Mouse (Mus musculus): ENCODE measurements at regions not wholly inside any gene's neighbourhood (a gene's known extent, or its start where the extent isn't known, plus 50 kb on each side); places are given as distances from the start of the nearest gene placed in this dataset.
"Not testable (repeated sequence)": the region's sequence is repeated elsewhere in the genome, so short reads cannot be mapped to it uniquely, and the experiment has no call there.

GRCm38 (mm10) chr1:107677404-107677803 lies 87.6 kb downstream of the Serpinb8 start:
- no peak for DNase-seq (ENCODE audit: low read depth, low spot score)

- DNase-seq (ENCODE audit: low read depth, low spot score) = no peak
Measured at GRCm38 (mm10) chr1:107696858-107697257, 107.1 kb downstream of the Serpinb8 start.

GRCm38 (mm10) chr1:107706108-107706548 lies 116.3 kb downstream of the Serpinb8 start:
- DNase-seq (ENCODE audit: low read depth, low spot score) = no peak

GRCm38 (mm10) chr1:107708601-107709000 lies 118.8 kb downstream of the Serpinb8 start:
- DNase-seq (ENCODE audit: low read depth, low spot score) = no peak

- DNase-seq (ENCODE audit: low read depth, low spot score) = no peak
Measured at GRCm38 (mm10) chr1:107714869-107715268, 125.1 kb downstream of the Serpinb8 start.

- DNase-seq (ENCODE audit: low read depth, low spot score) = no peak
Measured at GRCm38 (mm10) chr1:107719304-107719703, 129.5 kb downstream of the Serpinb8 start.

- DNase-seq (ENCODE audit: low read depth, low spot score) = no peak
Measured at GRCm38 (mm10) chr1:107728113-107728839, 138.5 kb downstream of the Serpinb8 start.

- no peak for DNase-seq (ENCODE audit: low read depth, low spot score)
Measured at GRCm38 (mm10) chr1:107765307-107765706, 175.5 kb downstream of the Serpinb8 start.

GRCm38 (mm10) chr1:107767198-107767947 lies 177.6 kb downstream of the Serpinb8 start:
- DNase-seq (ENCODE audit: low read depth, low spot score) = no peak

GRCm38 (mm10) chr1:107772967-107773366 lies 183.2 kb downstream of the Serpinb8 start:
- DNase-seq (ENCODE audit: low read depth, low spot score) = no peak

- DNase-seq (ENCODE audit: low read depth, low spot score) = no peak
Measured at GRCm38 (mm10) chr1:107783079-107783478, 193.3 kb downstream of the Serpinb8 start.

- DNase-seq (ENCODE audit: low read depth, low spot score) = no peak
Measured at GRCm38 (mm10) chr1:107805823-107806222, 216.0 kb downstream of the Serpinb8 start.

- DNase-seq (ENCODE audit: low read depth, low spot score) = not testable (repeated sequence)
Measured at GRCm38 (mm10) chr1:107807367-107807766, 217.6 kb downstream of the Serpinb8 start.

- DNase-seq (ENCODE audit: low read depth, low spot score) = no peak
Measured at GRCm38 (mm10) chr1:107811136-107811535, 221.3 kb downstream of the Serpinb8 start.

GRCm38 (mm10) chr1:107811859-107812258 lies 222.1 kb downstream of the Serpinb8 start:
- DNase-seq (ENCODE audit: low read depth, low spot score) = no peak

- DNase-seq (ENCODE audit: low read depth, low spot score) = no peak
Measured at GRCm38 (mm10) chr1:107837877-107838276, 248.1 kb downstream of the Serpinb8 start.

- DNase-seq (ENCODE audit: low read depth, low spot score) = no peak
Measured at GRCm38 (mm10) chr1:107852386-107852785, 262.6 kb downstream of the Serpinb8 start.

GRCm38 (mm10) chr1:107853001-107853400 lies 263.2 kb downstream of the Serpinb8 start:
- no peak for DNase-seq (ENCODE audit: low read depth, low spot score)

- no peak for DNase-seq (ENCODE audit: low read depth, low spot score)
Measured at GRCm38 (mm10) chr1:107897743-107898437, 308.1 kb downstream of the Serpinb8 start.

GRCm38 (mm10) chr1:107899261-107899660 lies 309.5 kb downstream of the Serpinb8 start:
- no peak for DNase-seq (ENCODE audit: low read depth, low spot score)

GRCm38 (mm10) chr1:107900449-107900848 lies 310.6 kb downstream of the Serpinb8 start:
- no peak for DNase-seq (ENCODE audit: low read depth, low spot score)

GRCm38 (mm10) chr1:107900913-107901312 lies 311.1 kb downstream of the Serpinb8 start:
- no peak for DNase-seq (ENCODE audit: low read depth, low spot score)
